Mouse (Mus musculus) layer of hippocampus, adult 18-20 months (tissue): ENCODE data around the gene Tecpr2. TPM values are rescaled to one million over a fixed set of nuclear protein-coding genes. Genes with fewer than 3 reads are reported as not detected.

Experiments
- DNase-seq, 2 experiments: peaks; one replicate each; pipeline ENCODE4 v3.0.0; 2022; ENCODE audit warnings: low spot score in 2 of 2
- total RNA-seq, 2 experiments: library from RNA; stranded (reverse); gene quantifications; 2 replicates each; pipeline ENCODE4 v1.2.3; 2021

Gene Tecpr2
- total RNA-seq, 2 experiments from 2014 or later = 41.1 to 42.3 TPM

DNA sequence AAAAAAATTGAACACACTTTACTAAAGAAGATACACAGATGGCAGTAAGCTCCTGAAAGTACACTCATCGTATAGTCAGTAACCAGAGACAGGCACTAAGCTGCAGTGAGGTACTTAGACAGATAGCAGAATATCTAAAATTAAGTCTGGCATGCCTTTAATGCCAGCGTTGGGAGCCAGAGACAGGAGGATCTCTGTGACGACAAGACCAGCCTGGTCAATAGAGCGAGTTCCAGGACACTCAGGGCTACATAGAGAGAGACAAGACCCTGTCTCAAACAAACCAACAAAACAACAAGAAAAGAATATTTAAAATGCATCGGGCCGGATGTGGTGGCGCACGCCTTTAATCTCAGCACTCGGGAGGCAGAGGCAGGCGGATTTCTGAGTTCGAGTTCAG is 109.0 kb downstream of the Tecpr2 start:
- DNase-seq = no peak

DNA sequence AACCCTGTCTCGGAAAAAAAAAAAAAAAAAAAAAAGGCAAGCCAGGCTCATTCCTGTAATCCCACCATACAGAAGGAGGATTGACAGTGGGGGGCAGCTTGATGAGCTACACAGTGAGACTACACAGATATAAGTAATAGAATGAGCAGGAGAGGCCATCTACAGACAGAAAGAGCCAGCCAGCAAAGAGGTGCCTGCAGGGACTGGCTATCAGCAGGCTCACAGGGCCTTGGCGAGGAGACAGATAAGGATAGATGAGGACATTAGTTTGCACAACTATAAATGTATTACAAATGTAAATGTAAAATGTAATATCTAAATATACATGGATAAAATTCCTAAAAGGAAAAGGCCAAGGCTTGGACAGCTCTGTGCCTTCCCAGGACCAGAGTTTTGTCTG is 110.8 kb downstream of the Tecpr2 start:
- DNase-seq = no peak

DNA sequence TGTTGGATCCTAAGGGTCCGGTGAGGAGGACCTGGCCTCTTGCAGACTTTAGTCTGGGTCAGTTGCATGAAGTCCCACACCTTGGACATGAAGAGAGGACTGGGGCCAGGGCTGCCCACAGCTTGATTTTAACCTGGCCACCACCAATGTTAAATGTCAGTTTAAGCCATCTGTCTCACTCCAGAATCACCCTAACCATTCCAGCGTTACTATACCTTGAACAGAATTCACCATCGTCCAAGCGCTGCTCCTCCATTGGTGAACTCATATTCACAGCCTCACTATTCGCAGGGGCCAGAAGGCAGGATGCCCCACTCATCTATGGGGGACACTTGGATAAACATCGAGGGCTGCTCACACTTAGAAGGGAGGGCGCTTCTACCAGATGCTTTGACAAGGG is 111.9 kb downstream of the Tecpr2 start:
- DNase-seq = no peak

DNA sequence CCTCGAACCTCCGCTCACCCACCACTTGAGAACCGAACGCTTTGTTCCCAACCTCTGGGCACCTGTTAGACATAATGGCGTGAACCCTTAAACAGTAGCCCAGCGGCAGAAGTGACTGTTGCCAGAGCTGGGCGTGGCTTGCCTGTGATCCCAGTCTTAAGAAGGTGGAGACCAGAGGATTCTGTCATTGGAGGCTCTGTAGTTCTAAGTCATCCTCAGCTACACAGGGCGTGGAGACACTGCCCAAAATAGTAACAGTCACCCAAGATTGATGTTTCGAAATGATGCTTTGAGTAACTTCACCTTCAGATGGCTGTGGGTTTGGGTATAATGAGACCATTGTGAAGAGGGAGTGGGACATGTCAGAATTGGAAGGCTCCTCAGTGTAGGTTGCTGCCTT is 115.1 kb downstream of the Tecpr2 start:
- no peak for DNase-seq

DNA sequence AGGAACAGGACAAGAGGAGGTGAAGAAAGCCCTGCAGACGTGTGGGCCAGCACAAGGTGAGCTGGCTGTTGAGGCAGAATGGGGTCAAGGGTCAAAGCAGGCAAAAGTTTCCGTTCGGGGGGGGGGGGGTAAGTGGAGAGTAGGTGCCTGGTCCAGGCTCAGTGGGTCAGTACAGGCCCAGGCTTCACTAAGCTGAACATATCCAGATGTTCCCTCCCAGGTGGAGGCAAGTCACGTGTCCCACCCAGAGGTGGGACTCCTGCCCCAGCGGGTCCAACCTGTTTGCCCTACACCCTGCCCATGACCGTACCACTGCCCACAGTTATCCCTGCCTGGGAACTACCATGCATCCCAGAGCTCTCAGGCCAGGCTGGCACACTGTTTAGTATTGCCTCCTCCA is 116.7 kb downstream of the Tecpr2 start:
- no peak for DNase-seq

DNA sequence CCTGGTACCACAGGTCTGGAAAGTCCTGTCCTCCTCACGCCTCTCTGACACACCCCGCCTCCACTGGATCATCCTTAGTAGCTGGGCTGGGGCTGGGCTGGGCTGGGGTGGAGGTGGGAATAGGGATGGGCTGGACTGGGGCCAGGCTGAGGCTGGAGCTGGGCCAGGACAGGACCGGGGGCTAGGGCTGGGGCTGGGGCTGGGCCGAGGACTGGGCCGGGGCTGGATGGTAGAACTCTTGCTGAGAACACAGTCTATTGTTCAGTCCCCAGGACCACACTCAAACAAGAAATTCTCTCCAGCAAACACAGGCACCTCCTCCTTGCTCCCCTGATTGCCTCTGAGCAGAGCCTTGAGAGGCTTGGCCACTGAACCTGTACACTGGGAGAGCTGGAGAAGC is 117.3 kb downstream of the Tecpr2 start:
- DNase-seq = no peak

DNA sequence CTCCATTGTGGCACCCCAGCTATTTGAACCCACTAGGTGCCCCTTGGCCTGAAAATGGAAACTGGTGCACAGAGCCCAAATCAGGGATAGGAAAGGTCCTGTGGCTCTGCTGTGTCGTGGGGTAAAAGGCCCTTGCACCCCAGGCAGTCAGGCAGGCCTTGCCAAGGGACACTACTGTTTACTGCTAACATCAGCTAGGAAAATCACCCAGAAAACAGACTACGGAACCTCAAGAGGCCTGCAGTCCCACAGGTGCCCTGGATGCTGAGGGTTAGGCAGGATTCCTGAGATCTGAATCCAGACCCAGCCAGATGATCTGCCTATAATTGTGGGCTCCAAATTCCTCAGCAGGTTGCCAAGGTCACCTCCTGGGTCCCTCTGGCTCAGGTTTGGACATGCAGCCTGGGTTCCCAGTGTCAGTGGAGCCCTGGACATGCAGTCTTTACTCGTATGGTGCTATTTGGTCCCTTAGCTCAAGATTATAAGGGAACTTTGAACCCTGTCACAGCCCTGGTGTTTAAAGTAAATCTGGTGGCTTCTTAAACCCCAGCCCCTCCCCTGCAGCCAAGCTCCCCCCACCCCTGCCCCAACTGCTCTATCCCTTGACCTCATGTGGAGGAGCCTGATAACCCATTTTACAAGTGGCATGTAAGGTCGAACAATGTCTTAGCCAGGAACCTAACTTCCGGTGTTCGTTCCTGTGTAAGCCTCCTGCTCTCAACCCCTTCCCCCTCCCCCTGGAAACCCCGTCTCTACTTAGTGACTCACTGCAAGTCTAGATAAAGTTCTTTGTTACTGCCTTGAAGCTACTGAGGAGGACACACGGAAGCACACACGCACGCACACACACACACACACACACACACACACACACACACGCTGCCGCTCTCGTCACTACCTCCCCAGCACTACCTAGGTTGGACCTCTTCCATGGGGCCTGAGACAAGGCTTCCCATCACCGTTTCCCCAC is 118.4 kb downstream of the Tecpr2 start:
- DNase-seq = no peak

DNA sequence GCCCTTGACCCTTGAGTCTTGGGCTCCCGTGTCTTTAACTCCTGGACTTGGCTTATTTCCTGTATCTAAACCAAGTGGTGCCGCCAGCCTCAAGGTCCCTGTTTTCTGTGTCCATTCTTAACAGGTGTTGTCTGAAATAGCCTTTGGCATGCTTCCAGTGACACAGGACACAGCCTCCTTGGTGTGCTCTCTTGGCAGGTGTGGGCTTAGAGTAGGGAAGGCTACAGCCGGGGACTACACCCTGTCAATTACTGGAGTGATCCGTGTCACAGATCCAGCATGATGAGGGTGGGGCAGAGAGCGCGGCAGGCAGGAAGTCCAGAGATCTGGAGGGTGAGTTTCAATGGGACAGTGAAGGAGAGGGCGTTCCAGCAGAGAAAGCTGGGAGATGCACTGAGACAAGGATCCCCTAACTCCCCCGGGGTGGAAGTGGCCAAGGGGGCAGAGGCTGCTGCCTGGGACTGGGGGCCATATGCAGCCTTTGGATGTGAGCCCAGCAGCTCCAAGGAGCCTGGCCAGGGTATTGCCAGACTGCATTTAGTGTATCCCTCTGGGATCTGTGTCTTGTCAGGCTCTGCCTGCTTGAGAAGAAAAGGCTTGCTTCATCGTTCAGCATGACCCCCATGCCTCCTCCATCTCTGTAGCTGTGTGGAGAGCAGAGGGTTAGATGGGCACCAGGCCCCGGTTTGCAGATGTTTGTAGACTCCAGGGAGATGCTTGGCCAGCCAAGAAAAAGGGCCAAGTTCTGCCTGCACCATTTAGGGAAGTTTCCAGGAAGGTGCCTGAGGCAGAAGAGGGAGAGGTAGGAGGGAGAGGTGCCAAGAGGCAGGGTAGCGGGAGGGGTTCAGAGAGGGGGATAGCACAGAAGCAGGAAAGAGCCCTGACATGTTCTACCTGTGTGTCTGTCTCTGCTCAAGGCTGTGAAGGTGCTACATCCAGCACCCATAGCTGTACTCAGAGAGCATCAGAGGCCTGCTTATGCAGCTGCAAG is 119.7 kb downstream of the Tecpr2 start:
- DNase-seq = no peak

DNA sequence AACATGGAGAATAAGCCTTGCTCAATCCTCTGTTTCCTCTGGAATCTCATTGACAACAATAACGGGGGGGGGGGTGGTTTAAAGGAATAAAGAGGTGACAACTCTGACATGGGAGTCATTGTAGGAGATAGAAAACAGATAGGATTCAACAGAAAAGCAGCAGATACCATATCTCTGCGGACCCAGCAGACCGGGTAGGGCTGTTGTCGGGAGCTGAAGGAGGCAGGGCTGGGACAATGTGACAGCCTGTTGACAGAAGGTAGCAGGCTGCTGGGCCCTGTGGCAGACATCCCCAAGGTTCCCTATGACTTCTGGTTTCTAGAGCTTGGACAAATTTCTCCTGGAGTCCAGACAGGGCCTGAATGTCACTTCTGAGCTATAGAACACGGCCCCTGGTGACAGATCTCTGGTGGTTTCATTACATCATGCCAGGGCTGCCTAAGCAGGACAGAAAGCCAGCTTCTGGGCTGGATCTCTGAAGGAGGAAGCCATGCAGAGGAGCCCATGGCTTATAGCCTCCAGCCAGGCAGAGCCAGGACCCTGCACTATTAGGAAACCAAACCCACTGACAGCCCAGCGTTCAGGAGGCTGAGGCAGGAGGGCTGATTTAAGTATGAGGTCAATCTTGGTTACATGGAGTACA is 120.7 kb downstream of the Tecpr2 start:
- no peak for DNase-seq

DNA sequence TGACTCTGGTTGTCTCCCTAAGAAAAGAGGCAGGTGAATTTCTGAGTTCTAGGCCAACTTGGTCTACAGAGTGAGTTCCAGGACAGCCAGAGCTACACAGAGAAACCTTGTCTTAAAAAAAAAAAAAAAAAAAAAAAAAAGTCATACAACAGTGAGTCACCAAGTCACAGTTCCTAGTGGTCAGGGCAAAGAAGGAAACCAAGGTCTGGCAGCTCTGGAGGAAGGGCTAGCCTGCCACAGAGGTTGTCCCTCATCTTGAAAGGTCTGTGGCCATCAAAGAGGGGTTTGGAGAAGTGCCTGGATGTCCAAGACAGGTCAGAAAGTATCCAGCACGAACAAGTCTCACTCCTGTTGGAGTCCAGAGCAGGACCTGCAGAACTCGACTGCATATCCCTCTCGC is 127.7 kb downstream of the Tecpr2 start:
- DNase-seq = no peak

DNA sequence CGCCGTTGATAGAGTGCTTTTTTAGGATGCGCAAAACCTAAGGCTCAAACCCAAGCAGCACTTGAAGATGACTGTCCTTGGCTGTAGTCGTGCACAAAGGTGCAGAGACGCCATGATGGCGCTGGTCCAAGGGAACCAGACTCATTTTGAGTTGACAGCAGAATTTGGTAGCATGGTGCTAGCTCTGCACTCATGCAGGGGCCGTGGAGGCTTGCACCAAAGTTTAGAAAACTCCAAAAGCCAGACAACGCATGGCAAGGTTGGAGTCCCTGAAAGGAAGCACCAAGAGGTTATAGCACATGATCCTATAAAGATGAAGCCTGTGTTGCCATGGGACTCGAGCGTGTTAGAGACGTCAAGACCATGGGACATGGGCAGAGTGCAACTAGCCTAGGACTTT is 129.0 kb downstream of the Tecpr2 start:
- no peak for DNase-seq

DNA sequence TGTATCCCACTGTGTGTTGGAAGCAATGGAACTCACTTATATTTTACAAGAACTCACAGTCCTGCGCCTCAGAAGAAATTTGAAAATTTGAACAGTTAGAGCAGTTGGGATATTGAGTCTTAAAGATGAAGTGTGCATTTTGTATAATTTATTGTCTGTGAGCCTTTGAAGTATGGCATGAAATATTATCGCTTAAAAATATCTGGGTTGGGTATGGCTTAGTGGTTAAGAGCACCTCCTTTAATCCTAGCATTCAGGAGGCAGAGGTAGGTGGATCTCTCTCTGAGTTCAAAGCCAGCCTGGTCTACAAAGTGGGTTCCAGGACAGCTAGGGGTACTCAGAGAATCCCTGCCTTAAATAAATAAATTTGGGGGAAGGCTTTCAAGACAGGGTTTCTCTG is 130.0 kb downstream of the Tecpr2 start:
- no peak for DNase-seq

DNA sequence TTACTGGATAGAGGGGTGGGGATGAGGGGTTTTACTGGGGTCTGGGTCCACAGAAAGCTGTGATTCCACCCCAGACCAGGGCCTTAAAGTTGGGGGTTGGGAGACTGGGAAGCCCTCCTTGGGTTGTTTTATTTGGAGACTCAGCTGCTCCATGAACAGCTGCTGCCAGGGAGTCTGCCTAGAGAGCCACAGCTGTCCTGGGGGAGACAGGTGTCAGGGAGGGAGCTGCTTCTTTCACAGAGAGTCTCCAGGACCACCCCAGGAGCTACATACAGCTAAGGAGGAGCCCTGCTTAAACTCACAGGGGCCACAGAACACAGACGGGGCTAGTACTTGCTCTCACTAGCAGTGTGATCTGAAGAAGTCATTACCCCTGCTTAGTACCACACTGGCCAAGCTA is 132.1 kb downstream of the Tecpr2 start:
- DNase-seq = no peak

DNA sequence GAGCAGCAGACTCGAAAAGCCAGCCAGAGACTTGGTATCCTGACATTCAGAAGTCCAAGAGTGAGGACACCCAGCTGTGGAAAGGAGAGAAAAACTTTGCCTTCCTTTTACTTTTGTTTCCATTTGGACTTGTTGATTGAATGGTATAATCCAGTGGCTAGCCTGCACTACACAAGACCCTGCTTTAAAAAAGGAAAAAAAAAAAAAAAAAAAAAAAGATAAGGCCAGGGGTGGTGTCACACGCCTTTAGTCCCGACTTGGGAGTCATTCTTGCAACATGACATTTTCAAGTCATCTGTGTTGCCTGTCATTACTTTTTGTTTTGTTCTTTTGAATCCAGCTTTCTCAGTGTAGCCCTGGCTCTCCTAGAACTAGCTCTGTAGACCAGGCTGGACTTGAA is 132.5 kb downstream of the Tecpr2 start:
- no peak for DNase-seq

Other genes starting within 250 kb of the Tecpr2 start
- gene 1700001K19Rik, start 206.6 kb upstream of the Tecpr2 start, total RNA-seq = not detected
- 1,000 to 10,000 TPM; 1,024 to 1,077 TPM for gene Hsp90aa1, start 186.5 kb upstream of the Tecpr2 start, total RNA-seq
- gene Wdr20, start 151.3 kb upstream of the Tecpr2 start, total RNA-seq = 10 to 100 TPM; 44.7 to 50.9 TPM
- 10 to 100 TPM in 1 of 2 experiments, 1 to 10 TPM in 1; 9.6 to 11.9 TPM for gene Mok, start 48.3 kb upstream of the Tecpr2 start, total RNA-seq
- gene Zfp839, start 39.0 kb upstream of the Tecpr2 start, total RNA-seq = 10 to 100 TPM; 10.4 to 11.4 TPM
- gene Cinp, start 119 bp upstream of the Tecpr2 start, total RNA-seq = 10 to 100 TPM; 52.6 to 59.9 TPM
- gene Ankrd9, start 89.8 kb downstream of the Tecpr2 start, total RNA-seq = 10 to 100 TPM; 11.2 to 12.7 TPM
- gene Rcor1, start 150.1 kb downstream of the Tecpr2 start, total RNA-seq = 10 to 100 TPM; 16.9 to 17.2 TPM